Mouse (Mus musculus) layer of hippocampus, adult 11-12 months (tissue): ENCODE data around the gene Klk6.

Source experiments
- DNase-seq: peaks from one replicate; pipeline ENCODE4 v3.0.0; 2022; ENCODE audit warnings: low spot score

Klk6 gene

DNA sequence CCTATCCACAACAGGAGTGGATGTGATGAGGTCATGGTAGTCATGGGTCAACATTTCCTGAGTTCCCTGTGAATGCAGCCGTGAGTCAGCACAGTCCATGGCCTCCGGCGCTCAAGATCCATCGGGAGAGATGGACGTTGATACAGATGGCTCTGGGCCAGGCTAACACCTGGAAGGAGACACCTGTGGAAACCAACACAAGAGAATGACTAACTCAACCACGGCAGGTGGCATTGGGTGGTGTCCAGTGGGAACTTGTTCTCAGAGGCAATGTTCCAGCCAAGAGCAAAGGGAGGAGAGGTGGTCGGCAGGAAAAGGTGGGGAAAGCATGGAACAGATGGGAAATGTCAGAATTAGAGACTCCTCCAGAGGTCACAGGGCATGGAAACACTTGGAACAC lies 2.7 kb upstream of the Klk6 start:
- no peak for DNase-seq

DNA sequence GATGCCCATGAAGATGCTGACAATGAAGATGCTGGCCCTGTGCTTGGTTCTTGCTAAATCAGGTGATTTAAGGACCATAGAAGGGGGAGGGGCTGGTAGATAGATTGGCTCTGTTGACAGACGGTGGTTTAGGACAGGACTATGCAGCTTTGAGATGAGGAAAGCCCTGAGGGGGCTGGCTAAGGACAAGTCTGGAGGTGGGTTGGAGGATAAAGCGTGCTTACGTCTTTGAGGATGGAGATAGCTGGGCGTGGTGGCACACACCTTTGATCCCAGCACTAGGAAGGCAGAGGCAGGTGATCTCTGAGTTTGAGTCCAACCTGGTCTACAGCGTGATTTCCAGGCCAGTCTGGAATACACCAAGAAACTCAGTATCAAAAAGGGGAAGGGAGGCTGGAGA lies 1.8 kb downstream of the Klk6 start:
- no peak for DNase-seq

DNA sequence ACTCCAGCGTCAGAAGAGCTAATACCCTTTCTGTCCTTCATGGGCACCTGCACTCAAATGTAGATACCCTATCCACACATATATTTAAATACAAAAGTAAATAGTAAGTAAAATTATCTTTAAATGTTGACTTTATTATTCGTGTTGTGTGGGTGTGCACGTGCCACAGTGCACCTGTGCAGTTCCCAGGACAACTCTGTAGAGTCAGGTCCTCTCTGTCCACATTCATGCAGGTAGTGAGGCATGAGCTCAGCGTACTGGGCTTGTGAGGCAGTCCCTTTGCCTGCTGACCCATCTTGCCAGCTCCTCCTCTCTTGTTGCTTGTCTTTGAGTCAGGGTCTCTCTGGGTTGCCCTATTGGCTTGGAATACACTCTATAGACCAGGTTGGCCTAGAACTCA lies 3.4 kb downstream of the Klk6 start:
- DNase-seq: no peak

DNA sequence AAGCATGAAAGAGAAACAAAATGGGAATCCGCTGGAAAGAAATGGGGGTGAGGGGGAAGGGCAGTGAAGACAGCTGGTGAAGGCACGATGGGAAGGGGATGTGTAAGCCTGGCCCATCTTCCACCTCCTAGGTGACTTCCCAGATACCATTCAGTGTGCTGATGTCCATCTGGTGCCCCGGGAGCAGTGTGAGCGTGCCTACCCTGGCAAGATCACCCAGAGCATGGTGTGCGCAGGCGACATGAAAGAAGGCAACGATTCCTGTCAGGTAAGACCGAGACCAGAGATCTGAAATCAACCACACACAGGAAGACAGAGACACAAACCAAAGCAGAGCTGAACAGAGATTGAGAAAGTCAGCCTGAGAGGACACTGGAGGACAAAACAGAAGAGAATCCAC lies 4.7 kb downstream of the Klk6 start:
- DNase-seq: no peak

DNA sequence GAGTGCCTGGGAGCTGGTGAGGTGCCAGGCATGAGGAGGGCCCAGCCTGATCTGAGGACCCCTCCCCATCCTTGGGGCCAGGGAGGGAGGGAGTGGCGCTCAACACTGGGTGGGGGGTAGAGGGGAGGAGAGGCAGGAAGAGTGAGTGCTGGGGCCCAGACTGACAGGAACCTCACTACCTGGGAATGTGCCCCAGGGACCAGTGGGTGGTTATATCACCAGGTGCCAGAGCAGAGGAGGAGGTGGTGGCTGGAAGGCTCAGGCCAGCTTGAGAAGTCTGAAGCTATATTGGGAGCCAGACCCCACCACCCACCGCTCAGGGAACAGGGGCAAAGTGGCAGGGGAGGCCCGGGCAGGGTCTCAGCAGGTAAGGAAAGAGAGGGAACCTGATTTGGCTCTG lies 17.4 kb downstream of the Klk6 start, which contains the start of gene Klk5:
Klk5 (plus strand) TSS at position 271 of the 400 bp plus-strand sequence.
- DNase-seq: no peak

DNA sequence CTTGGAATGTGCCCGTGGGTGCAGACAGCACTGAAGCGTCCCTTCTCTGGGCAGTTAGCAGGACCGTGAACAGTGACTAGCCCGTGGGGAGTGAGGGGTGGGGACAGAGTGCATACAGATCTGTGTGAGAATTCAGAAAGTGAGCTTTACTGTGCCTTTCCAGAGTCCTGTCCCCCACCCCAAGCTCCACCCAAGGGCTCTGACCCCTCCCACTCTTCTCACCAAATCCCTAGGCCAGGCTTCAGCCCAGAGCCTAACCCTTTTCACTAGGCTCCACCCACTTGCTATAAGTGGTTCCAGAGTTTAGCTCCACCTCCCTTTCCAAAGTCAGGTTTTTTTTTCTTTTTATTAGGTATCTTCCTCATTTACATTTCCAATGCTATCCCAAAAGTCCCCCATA lies 19.5 kb downstream of the Klk6 start:
- no peak for DNase-seq

DNA sequence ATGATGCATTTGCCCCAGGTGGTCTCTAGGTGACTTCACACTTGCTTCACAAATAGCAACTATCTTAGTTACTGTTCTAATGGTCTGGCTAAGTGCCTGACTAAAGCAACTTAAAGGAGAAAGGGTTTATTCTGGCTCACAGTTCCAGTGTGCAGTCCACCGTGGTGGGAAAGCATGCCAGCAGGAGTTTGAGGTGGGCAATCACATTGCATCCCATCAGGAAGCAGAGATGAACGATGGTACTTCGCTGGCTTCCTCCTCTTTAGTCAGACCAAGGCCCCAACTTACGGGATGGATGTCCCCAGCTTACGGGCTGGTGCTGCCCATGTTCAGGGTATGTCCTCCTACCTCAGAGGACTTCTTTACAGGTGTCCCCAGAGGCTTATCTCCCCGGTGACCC lies 27.3 kb downstream of the Klk6 start:
- DNase-seq: no peak

DNA sequence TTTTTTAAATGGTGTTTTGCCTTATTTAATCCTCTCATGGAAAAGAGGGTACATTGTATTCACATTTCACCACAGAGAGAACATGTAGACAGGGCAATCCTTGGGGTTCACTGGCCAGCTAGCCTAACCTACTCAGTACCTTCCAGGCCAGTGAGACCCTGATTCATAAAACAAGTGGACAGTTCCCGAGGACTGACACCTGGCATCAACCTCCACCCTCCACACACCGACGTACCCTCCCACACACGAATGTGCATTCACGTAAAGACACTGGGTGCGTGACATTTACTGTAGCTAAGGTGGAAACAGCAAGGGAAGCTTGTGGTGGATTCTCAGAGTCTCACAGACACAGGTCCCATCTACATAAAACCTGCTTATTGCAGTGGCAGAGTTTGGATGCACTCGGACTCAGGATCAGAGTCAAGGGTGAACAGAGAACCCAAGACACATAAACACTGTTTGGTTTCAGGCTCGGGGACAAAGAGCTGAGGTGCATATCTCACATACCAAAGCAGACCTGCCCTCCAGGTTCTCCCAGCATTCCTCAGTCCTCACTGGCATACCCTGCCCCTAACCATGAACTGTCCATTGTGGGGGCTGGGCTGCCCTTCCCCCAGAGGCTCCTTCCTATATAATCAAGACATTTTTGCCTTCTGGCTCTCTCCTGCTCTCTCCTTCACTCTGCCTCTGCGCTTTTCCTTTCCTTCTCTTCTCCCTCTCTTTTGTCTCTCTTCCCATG lies 30.5 kb downstream of the Klk6 start:
- no peak for DNase-seq

DNA sequence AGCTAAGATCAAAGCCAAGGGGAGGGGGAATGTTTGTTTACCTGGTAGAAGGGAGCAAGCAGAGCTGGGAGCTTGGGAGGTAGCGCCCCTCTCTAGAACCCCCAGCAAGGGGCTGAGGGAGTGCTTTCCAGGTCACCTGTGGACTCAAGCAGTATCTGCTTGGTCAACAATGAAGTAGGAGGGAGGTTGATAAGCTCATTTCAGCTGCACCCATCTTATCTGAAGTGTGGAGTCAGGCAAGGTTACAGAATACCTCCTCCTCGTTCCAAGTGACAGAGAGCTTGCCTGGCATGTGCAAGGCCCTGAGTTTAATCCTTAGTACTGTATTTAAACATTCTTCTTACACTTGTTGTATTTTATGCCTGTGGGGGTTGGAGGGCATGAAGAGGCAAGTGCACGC lies 31.4 kb downstream of the Klk6 start:
- DNase-seq: no peak

DNA sequence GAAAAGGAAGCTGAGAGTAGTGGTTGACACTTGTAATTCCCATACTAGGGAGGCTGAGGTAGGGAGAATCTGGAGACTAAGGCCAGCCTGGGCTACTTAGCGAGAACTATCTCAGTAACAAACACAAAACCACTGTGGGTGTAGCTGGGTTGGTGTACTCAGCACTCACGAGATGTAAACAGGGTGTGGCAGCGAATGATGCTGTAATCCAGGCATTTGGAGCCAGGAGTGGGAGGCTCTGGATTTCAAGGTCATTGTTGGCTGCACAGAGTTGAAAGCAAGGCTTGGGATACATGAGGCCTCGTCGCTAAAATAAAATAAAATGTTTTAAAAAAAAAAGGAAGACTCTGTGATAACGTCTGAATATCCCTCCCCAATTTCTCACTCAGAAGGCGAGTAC lies 32.0 kb downstream of the Klk6 start:
- DNase-seq: no peak

DNA sequence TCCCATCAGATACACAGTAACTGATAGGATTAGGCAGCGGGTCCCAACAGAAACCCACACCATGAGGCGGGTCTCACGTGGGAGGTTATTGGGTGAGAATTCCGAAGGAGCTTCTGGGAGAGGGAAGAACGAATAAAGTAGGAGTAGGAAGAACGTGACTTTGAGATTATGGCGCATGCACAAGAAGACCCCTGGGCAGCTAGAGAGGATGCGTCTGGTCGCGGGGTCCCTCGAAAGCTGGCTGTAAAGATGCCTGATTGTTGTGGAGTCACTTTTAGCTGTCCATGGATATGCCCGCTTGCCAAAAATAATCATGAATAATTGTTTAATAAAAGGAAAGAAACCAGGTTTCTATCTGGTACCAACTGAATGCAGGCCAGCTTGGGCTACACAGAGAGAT lies 33.2 kb downstream of the Klk6 start:
- no peak for DNase-seq

DNA sequence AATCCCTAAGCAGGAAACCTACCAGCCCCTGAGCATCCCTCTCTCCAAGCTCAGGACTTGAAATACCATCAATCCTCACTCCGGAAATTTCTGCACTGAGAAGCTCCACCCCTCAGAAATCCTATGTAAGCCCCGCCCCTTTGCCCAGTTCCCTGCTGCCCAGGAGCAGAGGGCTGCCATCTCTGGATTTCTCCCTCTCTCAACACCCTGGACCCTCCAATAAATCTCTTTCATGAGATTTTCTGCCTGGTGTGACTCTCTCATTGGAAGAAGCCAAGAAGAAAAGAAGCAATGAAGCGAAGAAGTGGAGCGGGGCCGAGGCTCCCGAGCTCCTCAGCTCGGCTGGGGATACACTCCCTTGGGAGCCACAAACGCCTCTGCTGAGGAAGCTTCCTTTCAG lies 36.1 kb downstream of the Klk6 start:
- DNase-seq: no peak

DNA sequence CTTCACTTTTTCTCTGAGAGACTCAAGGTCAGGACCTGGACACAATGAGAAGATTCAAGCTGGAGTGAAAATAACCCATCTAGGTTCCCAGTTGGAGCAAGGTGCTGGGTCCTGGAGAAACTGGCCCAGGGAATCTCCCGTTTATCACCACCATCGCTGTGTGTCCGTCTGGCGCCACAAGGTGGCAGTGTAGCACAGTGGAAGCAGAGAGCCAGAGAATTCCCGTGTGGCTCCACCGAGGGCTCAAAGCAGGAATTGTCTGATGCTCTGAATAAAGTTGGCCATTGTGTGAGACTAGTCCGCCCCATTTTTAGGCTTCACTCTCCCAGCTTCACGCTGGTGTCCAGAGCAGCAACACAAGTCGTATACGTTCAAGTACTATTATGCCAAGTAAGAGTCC lies 48.9 kb downstream of the Klk6 start:
- DNase-seq: peak; percentile 72

DNA sequence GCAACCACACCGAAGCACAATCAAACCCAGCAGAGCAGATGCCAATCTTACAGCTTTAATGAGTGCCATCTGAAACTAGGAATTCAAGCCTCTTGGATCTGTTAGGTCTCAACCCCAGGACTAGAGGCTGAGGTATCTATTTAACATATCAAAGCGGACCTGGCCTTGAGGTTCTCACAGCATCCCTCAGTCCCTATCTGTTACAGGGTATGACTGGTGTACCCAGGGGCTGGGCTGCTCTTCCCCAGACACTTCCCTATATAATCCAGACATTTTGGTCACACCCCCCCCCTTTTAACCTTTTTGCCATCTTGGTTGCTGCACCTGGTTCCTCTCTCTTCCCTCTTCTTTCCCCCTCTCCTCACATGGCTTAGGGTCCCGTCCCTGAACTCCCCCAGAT lies 49.4 kb downstream of the Klk6 start:
- DNase-seq: no peak

DNA sequence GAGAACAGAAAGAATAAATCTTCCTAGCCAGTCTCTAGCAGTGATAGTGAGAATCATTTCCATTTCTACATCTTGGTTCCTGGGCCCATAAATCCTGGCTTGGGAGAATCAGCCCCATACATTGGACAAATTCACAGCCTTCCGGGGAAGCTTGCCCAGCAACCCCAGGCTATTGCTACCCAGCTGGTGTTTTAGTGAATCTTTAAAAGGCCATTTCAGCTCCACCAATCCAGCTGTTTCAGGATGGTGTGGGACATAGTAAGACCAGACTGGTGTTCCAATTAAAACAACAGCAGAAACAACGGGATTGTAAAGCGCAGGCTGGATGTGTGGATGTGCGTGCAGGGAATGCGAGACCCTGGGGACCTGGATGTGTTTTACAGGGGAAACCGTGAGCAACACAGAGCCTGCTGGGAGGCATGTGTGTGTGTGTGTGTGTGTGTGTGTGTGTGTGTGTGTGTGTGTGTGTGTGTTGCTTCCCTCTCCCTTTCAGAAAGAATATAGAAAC lies 50.6 kb downstream of the Klk6 start:
- no peak for DNase-seq

DNA sequence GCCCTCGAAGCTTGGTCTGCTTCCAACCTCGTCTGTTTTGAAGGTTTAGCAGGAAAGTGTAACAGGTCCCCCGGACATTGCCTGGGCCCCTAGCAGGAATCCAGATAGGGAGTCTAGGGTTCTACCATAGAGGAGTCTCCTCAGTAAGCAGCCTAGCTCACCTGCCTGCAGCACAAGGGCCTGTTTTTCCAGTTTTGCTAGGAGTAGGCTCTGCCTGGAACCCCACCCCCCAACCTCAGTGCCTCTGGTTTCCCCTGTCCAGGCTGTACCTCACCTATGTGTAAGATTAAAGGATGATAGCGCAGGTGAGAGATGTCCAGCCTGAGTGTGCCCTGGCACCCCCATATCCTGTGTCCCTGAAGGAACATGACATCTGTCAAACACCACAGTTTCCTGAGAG lies 52.1 kb downstream of the Klk6 start:
- no peak for DNase-seq

DNA sequence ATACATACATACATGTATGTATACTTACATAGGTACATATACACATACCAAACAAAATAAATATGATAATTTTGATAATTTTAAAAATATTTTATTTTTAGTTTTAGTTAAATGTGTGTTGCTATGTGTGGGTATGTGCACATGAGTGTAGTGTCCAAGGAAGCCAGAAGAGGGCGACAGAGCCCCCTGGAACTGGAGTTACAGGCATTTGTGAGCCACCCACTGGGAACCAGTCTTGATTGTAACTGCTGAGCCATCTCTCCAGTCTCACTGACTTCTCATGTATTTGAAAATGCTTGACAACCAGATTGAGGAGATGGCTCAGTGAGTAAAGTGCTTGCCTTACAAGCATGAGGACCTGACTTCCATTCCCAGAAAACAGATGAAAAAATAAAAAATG lies 54.0 kb downstream of the Klk6 start:
- no peak for DNase-seq

DNA sequence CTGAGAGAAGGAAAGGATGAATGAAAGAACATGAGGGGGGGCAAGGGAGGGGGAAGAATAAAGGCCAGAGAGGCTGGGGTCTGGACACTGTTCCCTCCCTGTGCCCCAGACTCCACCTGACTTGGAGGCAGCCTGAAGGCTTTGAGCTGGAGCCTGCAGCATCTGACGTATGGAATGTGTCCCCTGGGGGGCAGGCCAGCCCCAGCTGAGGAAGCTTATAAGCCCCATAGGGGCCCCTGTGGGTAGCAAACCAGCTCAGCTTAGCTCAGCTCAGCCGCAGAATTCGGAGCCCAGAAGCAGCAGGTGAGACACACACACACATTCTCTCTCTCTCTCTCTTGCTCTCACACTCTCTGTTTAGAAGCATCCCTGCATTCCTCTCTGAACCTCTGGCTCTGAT lies 56.6 kb downstream of the Klk6 start, which contains the start of gene Klk4:
Klk4 (plus strand) TSS at position 249 of the 400 bp plus-strand sequence.
- no peak for DNase-seq
